Mouse (Mus musculus) cerebellum, adult 2 months (tissue): ENCODE measurements around the gene Olfr47.

Source experiments
- CTCF ChIP-seq: fragments of 200-500 bp; IDR thresholded peaks from 2 replicates; pipeline ENCODE4 v1.5.1; 2011; ENCODE audit warnings: low read depth, mild to moderate bottlenecking, control low read depth, low read length, moderate library complexity, borderline replicate concordance; ENCODE audit not compliant: insufficient read depth
- POLR2A ChIP-seq: fragments of 200-500 bp; IDR thresholded peaks from 2 replicates; pipeline ENCODE4 v1.6.1; 2011; ENCODE audit warnings: low read length, control low read depth, borderline replicate concordance; ENCODE audit not compliant: insufficient read depth

- TF ChIP-seq POLR2A (no peak), CTCF (no peak)
Measured at GRCm38 (mm10) chr6:43280481-43280880, 49.2 kb downstream of the Olfr47 start.
